Mouse (Mus musculus): ENCODE measurements at regions not wholly inside any gene's neighbourhood (a gene's known extent, or its start where the extent isn't known, plus 50 kb on each side); places are given as distances from the start of the nearest gene placed in this dataset.
A peak's percentile ranks its signal among the peaks of the same experiment; 100 is the strongest.
"Not testable (repeated sequence)": the region's sequence is repeated elsewhere in the genome, so short reads cannot be mapped to it uniquely, and the experiment has no call there.

DNA sequence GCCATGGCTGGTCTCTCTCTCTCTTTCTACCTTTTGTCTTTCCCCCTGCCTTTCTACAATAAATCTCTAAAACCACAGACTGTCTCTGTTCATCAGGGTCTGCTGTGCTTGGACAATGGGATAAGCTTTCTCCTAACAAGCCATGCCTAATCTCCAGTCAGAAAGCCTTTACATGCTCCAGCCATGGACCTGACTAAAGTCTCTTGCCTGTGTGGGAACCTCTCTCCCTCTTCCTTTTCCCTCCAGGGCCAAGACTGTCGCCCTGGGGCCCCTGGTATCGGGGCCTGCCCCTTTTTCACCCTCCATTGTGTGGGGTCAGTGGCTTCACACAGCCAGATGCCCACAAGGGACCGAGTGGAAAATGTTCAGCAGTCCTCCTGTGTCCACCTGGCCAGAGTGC is 1151.3 kb upstream of the Prmt6 start:
- no peak for TF ChIP-seq CTCF (IDR thresholded peaks at IDR 0.05; ENCODE audit: borderline replicate concordance, extremely low read depth, insufficient read depth, insufficient read length)
- no peak for TF ChIP-seq POLR2A (IDR thresholded peaks at IDR 0.05; ENCODE audit: borderline replicate concordance, extremely low read depth, insufficient read depth, insufficient read length, poor library complexity, severe bottlenecking)
- no peak for DNase-seq (ENCODE audit: low read depth)

DNA sequence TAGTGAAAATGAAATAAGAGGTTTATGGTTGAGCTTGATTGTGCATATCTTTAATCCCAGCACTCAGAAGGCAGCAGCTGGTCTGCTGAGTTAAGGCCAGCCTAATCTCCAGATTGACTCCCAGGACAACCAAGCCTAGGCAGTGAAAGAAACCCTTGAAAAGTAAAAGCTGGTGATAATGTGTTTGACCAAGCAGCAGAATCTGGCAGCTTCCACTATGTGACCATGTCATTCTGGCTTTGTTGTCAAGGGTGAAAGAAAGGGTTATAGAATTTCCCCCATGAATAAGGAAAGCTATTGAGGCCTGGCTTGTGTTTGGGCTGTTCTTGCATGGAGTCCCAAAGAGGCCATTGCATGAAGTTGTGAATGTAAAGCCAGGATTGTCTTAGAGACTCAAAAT is 1142.3 kb upstream of the Prmt6 start:
- DNase-seq (ENCODE audit: low read depth), result peak; percentile 75

GRCm38 (mm10) chr3:111392713-111393112 is 1141.9 kb upstream of the Prmt6 start:
- not testable (repeated sequence) for DNase-seq (ENCODE audit: low read depth)

More for the DNA sequence above, 1142.3 kb upstream of the Prmt6 start:
- TF ChIP-seq CTCF (IDR thresholded peaks at IDR 0.05; ENCODE audit: borderline replicate concordance, extremely low read depth, insufficient read depth, insufficient read length) (no peak), POLR2A (IDR thresholded peaks at IDR 0.05; ENCODE audit: borderline replicate concordance, extremely low read depth, insufficient read depth, insufficient read length, poor library complexity, severe bottlenecking) (no peak)

GRCm38 (mm10) chr3:111386745-111387144 is 1135.9 kb upstream of the Prmt6 start:
- TF ChIP-seq POLR2A (IDR thresholded peaks at IDR 0.05; ENCODE audit: borderline replicate concordance, extremely low read depth, insufficient read depth, insufficient read length, poor library complexity, severe bottlenecking) (no peak), CTCF (IDR thresholded peaks at IDR 0.05; ENCODE audit: borderline replicate concordance, extremely low read depth, insufficient read depth, insufficient read length) (no peak)
- peak; percentile 42 for DNase-seq (ENCODE audit: low read depth)

DNA sequence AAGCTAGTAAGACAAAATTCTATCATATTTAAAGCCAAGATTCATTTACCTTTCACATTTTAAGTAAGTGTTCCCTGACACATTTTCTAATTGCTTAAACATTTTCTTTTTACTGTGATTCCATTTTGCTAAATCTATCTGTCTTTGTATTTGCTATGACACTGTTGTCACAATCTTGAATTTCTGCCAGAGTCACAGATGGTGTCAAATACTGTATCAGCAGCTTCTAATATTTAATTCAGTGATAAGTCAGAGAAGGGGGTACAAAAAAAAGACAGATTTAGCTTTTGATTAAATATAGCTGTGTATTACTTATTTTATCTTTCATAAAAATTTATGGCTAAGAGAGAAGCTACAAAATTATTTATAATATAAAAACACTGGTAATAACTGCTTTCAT is 1135.5 kb upstream of the Prmt6 start:
- TF ChIP-seq CTCF (IDR thresholded peaks at IDR 0.05; ENCODE audit: borderline replicate concordance, extremely low read depth, insufficient read depth, insufficient read length) (no peak), POLR2A (IDR thresholded peaks at IDR 0.05; ENCODE audit: borderline replicate concordance, extremely low read depth, insufficient read depth, insufficient read length, poor library complexity, severe bottlenecking) (no peak)
- peak; percentile 88 for DNase-seq (ENCODE audit: low read depth)

GRCm38 (mm10) chr3:111385627-111386026 is 1134.8 kb upstream of the Prmt6 start:
- TF ChIP-seq POLR2A (IDR thresholded peaks at IDR 0.05; ENCODE audit: borderline replicate concordance, extremely low read depth, insufficient read depth, insufficient read length, poor library complexity, severe bottlenecking), result no peak
- no peak for TF ChIP-seq CTCF (IDR thresholded peaks at IDR 0.05; ENCODE audit: borderline replicate concordance, extremely low read depth, insufficient read depth, insufficient read length)
- no peak for DNase-seq (ENCODE audit: low read depth)

- DNase-seq (ENCODE audit: low read depth), result no peak
- TF ChIP-seq CTCF (IDR thresholded peaks at IDR 0.05; ENCODE audit: borderline replicate concordance, extremely low read depth, insufficient read depth, insufficient read length), result no peak
- TF ChIP-seq POLR2A (IDR thresholded peaks at IDR 0.05; ENCODE audit: borderline replicate concordance, extremely low read depth, insufficient read depth, insufficient read length, poor library complexity, severe bottlenecking), result no peak
These were observed 1120.5 kb upstream of the Prmt6 start for GRCm38 (mm10) chr3:111371259-111371658.

- TF ChIP-seq CTCF (IDR thresholded peaks at IDR 0.05; ENCODE audit: borderline replicate concordance, extremely low read depth, insufficient read depth, insufficient read length), result no peak
- TF ChIP-seq POLR2A (IDR thresholded peaks at IDR 0.05; ENCODE audit: borderline replicate concordance, extremely low read depth, insufficient read depth, insufficient read length, poor library complexity, severe bottlenecking), result no peak
- DNase-seq (ENCODE audit: low read depth), result peak; percentile 17
These were observed 1087.4 kb upstream of the Prmt6 start for GRCm38 (mm10) chr3:111338247-111338646.

DNA sequence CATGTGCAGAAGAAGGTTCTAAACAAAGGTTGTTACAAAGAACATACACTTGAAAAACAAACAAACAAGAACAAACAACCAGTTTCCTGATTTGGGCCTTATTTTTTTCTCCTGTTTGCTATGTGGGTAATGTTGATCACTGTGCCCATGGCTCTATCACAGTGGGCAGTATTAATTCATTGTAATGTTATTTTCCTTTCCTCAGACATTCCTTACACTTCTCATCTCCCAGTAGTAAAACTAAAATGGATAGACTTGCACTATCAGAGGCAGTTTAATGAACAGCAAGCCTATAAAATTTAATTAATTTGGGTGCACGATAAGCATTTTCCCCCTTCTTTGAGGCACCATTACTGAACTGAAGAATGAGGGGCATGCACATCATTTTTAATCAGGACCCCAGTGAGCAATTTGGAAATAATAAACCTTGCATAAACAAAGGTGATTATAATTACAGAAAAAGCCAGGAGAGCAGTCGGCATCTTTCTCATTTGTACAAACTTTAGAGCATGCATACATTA is 1040.3 kb upstream of the Prmt6 start:
- no peak for TF ChIP-seq CTCF (IDR thresholded peaks at IDR 0.05; ENCODE audit: borderline replicate concordance, extremely low read depth, insufficient read depth, insufficient read length)
- DNase-seq (ENCODE audit: low read depth), result no peak

DNA sequence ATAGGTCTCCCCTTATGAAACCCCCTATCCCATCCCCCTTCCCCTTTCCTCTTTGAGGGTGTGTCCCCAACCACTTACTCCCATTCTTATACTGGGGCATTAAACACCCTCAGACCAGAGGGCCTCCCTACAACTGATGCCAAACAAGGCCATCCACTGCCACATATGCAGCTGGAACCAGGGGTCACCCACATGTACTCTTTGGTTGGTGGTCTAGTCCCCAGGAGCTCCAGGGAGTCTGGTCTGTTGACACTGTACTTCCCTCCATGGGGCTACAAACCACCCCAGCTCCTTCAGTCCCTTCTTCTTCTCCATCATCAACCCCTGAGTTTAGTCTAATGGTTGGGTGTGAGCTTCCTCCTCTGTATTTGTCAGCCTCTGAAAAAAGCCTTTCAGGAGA is 1030.8 kb upstream of the Prmt6 start:
- DNase-seq (ENCODE audit: low read depth), result no peak
- TF ChIP-seq CTCF (IDR thresholded peaks at IDR 0.05; ENCODE audit: borderline replicate concordance, extremely low read depth, insufficient read depth, insufficient read length), result no peak
- TF ChIP-seq POLR2A (IDR thresholded peaks at IDR 0.05; ENCODE audit: borderline replicate concordance, extremely low read depth, insufficient read depth, insufficient read length, poor library complexity, severe bottlenecking), result no peak
